Mouse (Mus musculus) olfactory bulb, adult 2 months (tissue): ENCODE measurements around the gene Umad1.

Experiments used
- CTCF ChIP-seq: fragments of 200-500 bp; IDR thresholded peaks from 2 replicates; pipeline ENCODE4 v1.5.1; 2012; ENCODE audit warnings: low read depth, mild to moderate bottlenecking, low read length, moderate library complexity; ENCODE audit not compliant: insufficient read depth
- POLR2A ChIP-seq: fragments of 200-500 bp; IDR thresholded peaks from 2 replicates; pipeline ENCODE4 v1.6.1; 2012; ENCODE audit warnings: mild to moderate bottlenecking, low read depth, low read length, moderate library complexity; ENCODE audit not compliant: insufficient read depth

GRCm38 (mm10) chr6:8390296-8390695, 131.2 kb downstream of the Umad1 start:
- no peak for TF ChIP-seq CTCF
- TF ChIP-seq POLR2A = no peak
